Mouse (Mus musculus) MEL (cell line): ENCODE measurements around the gene Ncf2. TPM values are rescaled to one million over a fixed set of nuclear protein-coding genes. Genes with fewer than 3 reads are reported as not detected.

ENCODE experiments used
- DNase-seq: peaks from one replicate; pipeline ENCODE4 v3.0.0; 2011; ENCODE audit warnings: low read depth, low spot score
- H3K27ac ChIP-seq: 2 replicates; pipeline ENCODE4 v1.5.1; 2012; ENCODE audit warnings: low read depth, mild to moderate bottlenecking, control low read depth, low read length, moderate library complexity; ENCODE audit not compliant: control insufficient read depth
- H3K27me3 ChIP-seq, 2 experiments: fragments of 150-350 bp in 1 of 2; sonication (generic) in 1 of 2; 2 replicates each; pipeline ENCODE4 v1.6.1; 2012; ENCODE audit warnings: low read length in 2 of 2, mild to moderate bottlenecking in 2 of 2, improper control_type of control experiment in 1 of 2, moderate library complexity in 1 of 2; ENCODE audit not compliant: insufficient read depth in 2 of 2, control insufficient read depth in 1 of 2
- H3K36me3 ChIP-seq, 2 experiments: 2 replicates each; pipeline ENCODE4 v1.6.1; 2012 to 2014; ENCODE audit warnings: low read length in 2 of 2, improper control_type of control experiment in 1 of 2, inconsistent platforms in 1 of 2, mild to moderate bottlenecking in 1 of 2; ENCODE audit not compliant: insufficient read depth in 2 of 2, control insufficient read depth in 1 of 2
- H3K4me1 ChIP-seq, 2 experiments: fragments of 150-350 bp in 1 of 2; sonication (generic) in 1 of 2; 2 replicates each; pipeline ENCODE4 v1.6.1; 2012; ENCODE audit warnings: low read length in 2 of 2, improper control_type of control experiment in 1 of 2, mild to moderate bottlenecking in 1 of 2; ENCODE audit not compliant: insufficient read depth in 2 of 2, control insufficient read depth in 1 of 2
- H3K4me3 ChIP-seq, 2 experiments: fragments of 150-350 bp in 1 of 2; sonication (generic) in 1 of 2; 2 replicates each; pipeline ENCODE4 v1.5.1; 2012; ENCODE audit warnings: low read depth in 2 of 2, low read length in 2 of 2, mild to moderate bottlenecking in 2 of 2, moderate library complexity in 2 of 2, control low read depth in 1 of 2, improper control_type of control experiment in 1 of 2; ENCODE audit not compliant: control insufficient read depth in 1 of 2, insufficient read depth in 1 of 2
- H3K79me2 ChIP-seq: 2 replicates; pipeline ENCODE4 v1.6.1; 2012; ENCODE audit warnings: mild to moderate bottlenecking, low read length, moderate library complexity; ENCODE audit not compliant: control insufficient read depth, poor library complexity, insufficient read depth
- H3K9ac ChIP-seq: 2 replicates; pipeline ENCODE4 v1.6.1; 2012; ENCODE audit warnings: low read depth, mild to moderate bottlenecking, control low read depth, low read length, moderate library complexity; ENCODE audit not compliant: control insufficient read depth, poor library complexity, severe bottlenecking
- H3K9me3 ChIP-seq: fragments of 150-350 bp; sonication (generic); replicated peaks from 2 replicates; pipeline ENCODE4 v1.6.1; 2012; ENCODE audit warnings: mild to moderate bottlenecking, low read length, improper control_type of control experiment, moderate library complexity; ENCODE audit not compliant: insufficient read depth
- CHD1 ChIP-seq: IDR thresholded peaks from 2 replicates; pipeline ENCODE4 v1.6.1; 2012; ENCODE audit warnings: low read depth, mild to moderate bottlenecking, inconsistent platforms, low read length, improper control_type of control experiment
- CTCF ChIP-seq, 3 experiments: IDR thresholded peaks in 2 of 3; conservative IDR thresholded peaks in 1 of 3; 2 replicates each; pipeline ENCODE4 v1.5.1; 2011 to 2012; ENCODE audit warnings: low read length in 3 of 3, low read depth in 2 of 3, mild to moderate bottlenecking in 2 of 3, improper control_type of control experiment in 1 of 3, inconsistent platforms in 1 of 3, mixed read lengths in 1 of 3, moderate library complexity in 1 of 3; ENCODE audit not compliant: control insufficient read depth in 1 of 3, insufficient read depth in 1 of 3, poor library complexity in 1 of 3, severe bottlenecking in 1 of 3
- JUND ChIP-seq: IDR thresholded peaks from 2 replicates; pipeline ENCODE4 v1.6.1; 2011; ENCODE audit warnings: low read depth, mild to moderate bottlenecking, improper control_type of control experiment, low read length
- KAT2A ChIP-seq: conservative IDR thresholded peaks from 2 replicates; pipeline ENCODE4 v1.6.1; 2012; ENCODE audit warnings: low read depth, low read length, improper control_type of control experiment, inconsistent platforms
- MAFK ChIP-seq: IDR thresholded peaks from 2 replicates; pipeline ENCODE4 v1.6.1; 2011; ENCODE audit warnings: low read depth, mild to moderate bottlenecking, low read length, improper control_type of control experiment, borderline replicate concordance
- MAX ChIP-seq: IDR thresholded peaks from 2 replicates; pipeline ENCODE4 v1.6.1; 2011; ENCODE audit warnings: low read length, improper control_type of control experiment
- MXI1 ChIP-seq: IDR thresholded peaks from 2 replicates; pipeline ENCODE4 v1.6.1; 2011; ENCODE audit warnings: mild to moderate bottlenecking, low read depth, low read length, improper control_type of control experiment
- MYB ChIP-seq: IDR thresholded peaks from 2 replicates; pipeline ENCODE4 v1.6.1; 2011; ENCODE audit warnings: mild to moderate bottlenecking, low read depth, low read length, improper control_type of control experiment
- NELFE ChIP-seq: IDR thresholded peaks from 2 replicates; pipeline ENCODE4 v1.6.1; 2011; ENCODE audit warnings: low read depth, low read length, improper control_type of control experiment
- POLR2AphosphoS2 ChIP-seq: IDR thresholded peaks from 2 replicates; pipeline ENCODE4 v1.6.1; 2011; ENCODE audit warnings: low read length, improper control_type of control experiment
- RAD21 ChIP-seq: IDR thresholded peaks from 2 replicates; pipeline ENCODE4 v1.6.1; 2011; ENCODE audit warnings: mild to moderate bottlenecking, low read depth, low read length, improper control_type of control experiment
- RCOR1 ChIP-seq: IDR thresholded peaks from 2 replicates; pipeline ENCODE4 v1.6.1; 2012; ENCODE audit warnings: low read depth, mild to moderate bottlenecking, inconsistent platforms, low read length, improper control_type of control experiment
- TCF12 ChIP-seq: IDR thresholded peaks from 2 replicates; pipeline ENCODE4 v1.6.1; 2014; ENCODE audit warnings: low read depth, mild to moderate bottlenecking, inconsistent platforms, low read length, improper control_type of control experiment, moderate library complexity
- ZKSCAN1 ChIP-seq: IDR thresholded peaks from 2 replicates; pipeline ENCODE4 v1.6.1; 2012; ENCODE audit warnings: low read depth, mild to moderate bottlenecking, inconsistent platforms, low read length, improper control_type of control experiment, moderate library complexity
- ZMIZ1 ChIP-seq: IDR thresholded peaks from 2 replicates; pipeline ENCODE4 v1.6.1; 2012; ENCODE audit warnings: low read depth, mild to moderate bottlenecking, inconsistent platforms, low read length, improper control_type of control experiment, moderate library complexity
- ZNF384 ChIP-seq: IDR thresholded peaks from 2 replicates; pipeline ENCODE4 v1.6.1; 2012; ENCODE audit warnings: low read depth, mild to moderate bottlenecking, inconsistent platforms, low read length, improper control_type of control experiment
- polyA plus RNA-seq, 2 experiments: library from polyadenylated mRNA; stranded (reverse) in 1 of 2; unstranded in 1 of 2; fragments of >175 nt in 1 of 2; fragments of >200 nt in 1 of 2; gene quantifications; 2 replicates each; pipeline versions ENCODE4 v1.2.1 to v1.2.4; 2012; ENCODE audit warnings: low replicate concordance in 2 of 2, low read depth in 1 of 2; ENCODE audit not compliant: insufficient read length in 2 of 2, insufficient read depth in 1 of 2, missing spikeins in 1 of 2
- total RNA-seq: library from RNA; depleted of rRNA; stranded (reverse); fragments of 300-350 nt; gene quantifications from 2 replicates; pipeline ENCODE4 v1.2.3, GENCODE M21; 2012

Gene Ncf2
- total and polyA plus RNA-seq, 3 experiments, result 41.8 to 49.2 TPM; not detected in 1

GRCm38 (mm10) chr1:152817794-152818193 lies 17.8 kb downstream of the Ncf2 start:
- Histone ChIP-seq H3K9me3 (no peaks in the 10 kb centered on the region), H3K9ac (no peak overlapping the region), H3K4me3 (no peak overlapping the region), H3K79me2 (no peaks in the 10 kb centered on the region), H3K27me3 (no peaks in the 10 kb centered on the region), H3K27ac (no peak overlapping the region), H3K36me3 (peaks cover 10% of the 10 kb centered on the region in 2 experiments), H3K4me1 (peaks cover 0 to 10% of the 10 kb centered on the region in 2 experiments; a peak in 1 of 4 replicates)
- no peak for DNase-seq
- no peak for TF ChIP-seq MAX
- no peak for TF ChIP-seq RCOR1
- TF ChIP-seq CHD1, result no peak
- no peak for TF ChIP-seq RAD21
- no peak for TF ChIP-seq MXI1
- no peak for TF ChIP-seq ZMIZ1
- no peak for TF ChIP-seq CTCF (IDR thresholded peaks at IDR 0.05 in 2 of 3, conservative IDR thresholded peaks at IDR 0.05 in 1 of 3; ENCODE audit: control insufficient read depth in 1 of 3, insufficient read depth in 1 of 3, low read depth in 2 of 3, low read length in 3 of 3, poor library complexity in 1 of 3, severe bottlenecking in 1 of 3)
- TF ChIP-seq KAT2A, result no peak
- TF ChIP-seq MYB, result no peak
- TF ChIP-seq ZKSCAN1, result no peak
- TF ChIP-seq ZNF384, result no peak

GRCm38 (mm10) chr1:152819558-152819957 lies 19.6 kb downstream of the Ncf2 start:
- no peak for DNase-seq
- H3K9ac ChIP-seq, result no peak overlapping the region
- H3K4me1 ChIP-seq, result no peaks in the 10 kb centered on the region
- no peaks in the 10 kb centered on the region for H3K79me2 ChIP-seq
- H3K9me3 ChIP-seq, result no peaks in the 10 kb centered on the region
- H3K36me3 ChIP-seq, result peaks cover 3 to 5% of the 10 kb centered on the region in 2 experiments; a peak in 3 of 4 replicates
- TF ChIP-seq POLR2AphosphoS2 (no peak), NELFE (no peak), TCF12 (no peak), ZNF384 (no peak), MYB (no peak), MAFK (no peak), JUND (no peak)
- H3K4me3 ChIP-seq, result no peak overlapping the region
- no peaks in the 10 kb centered on the region for H3K27me3 ChIP-seq
- no peak overlapping the region for H3K27ac ChIP-seq
